Mouse (Mus musculus): Measurements from ENCODE around the gene Cds1. TPM values are rescaled to one million over a fixed set of nuclear protein-coding genes. Genes with fewer than 3 reads are reported as not detected.

Cds1 gene
- total RNA-seq (2021): 1 to 10 TPM; 1.4 to 1.5 TPM
- long read RNA-seq, experiment 1, partial matches to known transcripts: 0 of 2 reads
- long read RNA-seq, experiment 1, other reads (novel, unspliced or antisense): 1 of 2 reads
- long read RNA-seq, experiment 2, partial matches to known transcripts: 0 of 2 reads
- long read RNA-seq, experiment 2, other reads (novel, unspliced or antisense): 2 of 2 reads

GRCm38 (mm10) chr5:101764554-101765347 lies at the start of gene Cds1:
Cds1 (plus strand) TSS chr5:101765130.
- peak; percentile 65 for DNase-seq

DNA sequence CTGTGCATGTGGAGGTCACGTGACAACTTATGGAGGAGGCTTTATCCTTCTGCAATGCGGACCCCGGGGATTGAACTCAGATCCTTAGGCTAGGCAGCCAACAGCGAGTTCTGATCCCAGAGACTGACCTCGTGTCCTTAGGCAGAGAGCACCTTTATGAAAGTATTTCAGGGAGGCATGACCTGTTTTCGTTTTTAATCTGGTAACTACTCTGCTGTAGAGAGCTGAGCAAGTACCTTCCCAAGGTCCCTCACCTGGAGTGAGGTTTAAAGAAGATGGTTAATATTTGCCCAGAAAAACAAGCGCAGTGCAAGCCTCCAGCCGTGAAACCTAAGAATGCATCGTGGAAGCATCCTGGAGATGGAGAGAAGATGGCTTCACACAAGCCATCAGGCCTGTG lies 40.7 kb upstream of the Cds1 start:
- no peak for DNase-seq

GRCm38 (mm10) chr5:101724756-101725155 lies 40.2 kb upstream of the Cds1 start:
- no peak for DNase-seq

- no peak for DNase-seq
These were observed 39.2 kb upstream of the Cds1 start for GRCm38 (mm10) chr5:101725703-101726102.

DNA sequence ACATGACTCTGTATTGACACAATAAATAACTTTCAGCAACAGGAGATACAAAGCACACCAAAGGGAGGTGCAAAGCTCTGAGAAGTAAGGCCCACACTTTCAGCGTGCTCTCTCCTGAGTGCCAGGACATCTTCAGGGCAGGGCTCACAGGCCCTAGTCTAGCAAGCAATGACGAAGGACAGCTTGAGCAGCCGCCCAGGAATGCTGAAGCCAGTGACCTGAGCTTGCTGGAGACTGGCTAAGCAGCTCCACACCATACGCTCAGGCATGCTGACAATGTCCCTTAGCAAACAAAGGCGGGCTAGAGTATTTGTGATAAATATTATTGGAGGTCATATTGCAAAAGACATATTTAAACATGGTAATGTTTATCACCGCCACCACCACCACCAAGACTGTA lies 38.6 kb upstream of the Cds1 start:
- DNase-seq: no peak

GRCm38 (mm10) chr5:101728304-101728905 lies 36.5 kb upstream of the Cds1 start:
- DNase-seq: no peak

DNA sequence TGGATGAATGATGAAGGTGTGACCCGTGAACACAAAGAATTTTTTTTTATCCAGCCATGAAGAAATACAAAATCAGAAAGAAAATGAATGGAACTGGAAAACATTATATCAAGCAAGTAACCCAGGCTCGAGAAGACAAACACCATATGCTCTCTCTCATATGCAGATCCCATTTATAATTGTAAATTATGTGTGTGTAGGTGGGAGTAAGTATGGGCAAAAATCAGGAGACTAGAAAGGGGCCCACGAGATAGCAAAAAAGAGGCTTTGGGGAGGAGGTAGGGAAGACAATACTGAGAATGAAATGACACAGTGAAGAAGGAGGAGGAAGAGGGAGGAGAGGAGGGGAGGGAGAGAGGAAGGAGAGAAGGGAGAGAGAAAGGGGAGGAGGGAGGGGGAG lies 27.6 kb upstream of the Cds1 start:
- DNase-seq: no peak

GRCm38 (mm10) chr5:101740471-101741223 lies 24.3 kb upstream of the Cds1 start:
- DNase-seq: no peak

DNA sequence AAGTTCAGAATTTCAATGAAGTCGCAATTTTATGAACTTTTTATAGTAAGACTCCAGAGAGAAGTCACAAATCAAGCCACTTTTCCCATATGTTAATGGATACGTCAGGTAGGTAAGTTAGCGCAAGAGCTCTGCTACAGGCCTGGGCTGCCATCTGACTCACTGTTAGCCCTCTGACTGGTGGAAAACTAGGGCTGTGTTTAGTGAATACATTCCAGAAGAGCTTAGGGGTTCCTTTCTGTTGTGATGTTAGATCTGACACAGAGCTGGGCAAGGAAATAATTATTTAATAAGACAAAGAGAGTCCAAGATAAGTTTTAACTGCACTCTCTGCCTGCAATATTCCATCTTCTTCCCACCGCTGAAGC lies 23.7 kb upstream of the Cds1 start:
- DNase-seq: no peak

- DNase-seq: no peak
These were observed 22.9 kb upstream of the Cds1 start for GRCm38 (mm10) chr5:101742014-101742413.

DNA sequence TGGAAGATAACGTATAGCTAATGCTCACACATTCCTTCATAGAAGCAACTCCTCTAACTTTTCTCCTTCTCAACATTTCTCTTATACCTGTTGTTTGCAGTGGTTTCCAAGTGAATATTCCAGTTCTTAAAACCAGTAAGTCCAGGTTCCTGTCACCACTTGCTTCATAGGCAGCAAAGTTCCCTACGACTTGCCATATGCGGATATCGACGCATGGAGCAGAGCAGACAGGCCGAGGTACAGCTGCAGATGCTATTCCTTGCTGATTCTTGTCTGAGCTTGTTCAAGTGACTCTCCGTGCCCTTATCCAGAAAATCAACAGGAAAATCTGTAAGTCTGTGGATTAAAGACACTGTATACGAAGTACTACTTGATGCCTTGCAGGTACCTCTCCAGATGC lies 22.5 kb upstream of the Cds1 start:
- no peak for DNase-seq

- DNase-seq: no peak
These were observed 20.0 kb upstream of the Cds1 start for GRCm38 (mm10) chr5:101744886-101745285.

DNA sequence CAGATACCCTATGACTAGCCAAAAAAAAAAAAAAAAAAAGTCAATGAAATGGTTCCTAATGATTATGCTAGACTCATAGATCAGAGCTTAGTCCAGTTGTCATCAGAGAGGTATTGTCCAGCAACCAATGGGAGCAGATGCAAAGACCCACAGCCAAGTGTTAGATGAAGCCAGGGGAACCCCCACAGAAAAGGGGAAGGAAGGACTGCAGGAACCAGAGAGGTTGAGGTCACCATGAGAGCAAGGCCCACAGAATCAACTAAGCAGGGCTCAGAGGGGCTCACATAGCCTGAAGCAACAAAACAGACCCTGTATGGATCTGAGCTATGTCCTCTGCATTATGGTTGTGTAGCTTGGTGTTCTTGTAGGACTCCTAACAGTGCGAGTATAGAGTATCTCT lies 11.2 kb upstream of the Cds1 start:
- DNase-seq: no peak

DNA sequence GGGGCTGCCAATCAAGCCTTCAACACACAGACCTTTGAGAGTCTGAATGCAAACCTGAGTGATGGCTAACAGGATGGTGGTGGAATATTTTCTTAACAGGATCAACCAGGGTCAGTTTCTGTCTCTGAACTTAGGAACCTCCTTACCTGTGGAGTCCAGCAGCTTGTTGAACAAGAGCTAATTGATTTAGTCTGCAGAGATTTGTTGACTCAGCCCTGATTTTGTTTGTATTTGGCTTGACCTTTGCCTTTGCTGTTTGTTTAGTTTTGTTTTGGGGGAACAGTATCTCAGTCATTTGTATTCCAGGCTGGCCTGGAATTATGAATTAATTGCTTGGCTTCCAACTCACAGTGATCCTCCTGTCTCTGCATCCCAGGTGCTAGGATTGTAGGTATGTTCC lies 7.3 kb upstream of the Cds1 start:
- no peak for DNase-seq

DNA sequence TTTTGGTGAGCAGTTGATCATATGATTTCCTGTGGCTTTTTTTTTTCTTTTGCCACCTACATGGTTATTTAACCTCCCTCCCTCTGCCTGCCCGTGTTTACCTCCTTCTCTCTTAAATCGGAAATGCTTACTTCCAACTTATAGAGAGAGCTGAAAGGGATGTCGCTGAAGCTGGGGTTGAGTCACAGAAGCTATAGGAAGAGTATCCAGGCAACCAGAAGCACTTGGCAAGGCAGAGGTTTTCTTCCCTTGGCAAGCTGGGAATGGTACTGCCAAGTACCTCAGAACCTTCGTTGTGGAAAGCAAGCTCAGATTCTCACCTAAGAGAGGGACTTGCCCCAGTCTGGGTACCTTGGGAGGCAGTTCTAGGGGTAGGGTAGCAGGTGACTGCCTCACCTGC lies 3.2 kb upstream of the Cds1 start:
- no peak for DNase-seq

DNA sequence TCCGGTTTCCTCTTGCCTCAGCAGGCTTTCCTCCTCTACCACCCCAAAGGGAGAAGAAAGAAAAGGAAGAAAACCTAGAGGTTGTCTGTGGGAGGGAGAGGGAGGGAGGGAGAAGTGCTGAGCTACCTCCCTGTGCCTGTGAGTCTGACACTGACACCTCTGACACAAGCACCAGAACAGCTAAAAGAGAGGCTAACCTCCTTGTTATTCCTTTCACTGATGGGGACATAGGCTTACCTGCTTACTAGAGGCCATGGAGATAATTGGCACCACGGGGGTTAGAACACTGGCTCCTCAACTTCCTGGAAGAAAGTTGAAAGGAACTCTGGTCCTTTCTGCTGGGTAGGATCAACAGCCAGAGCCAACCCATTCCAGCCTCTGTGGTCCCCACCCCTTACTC lies 1.4 kb upstream of the Cds1 start:
- no peak for DNase-seq

DNA sequence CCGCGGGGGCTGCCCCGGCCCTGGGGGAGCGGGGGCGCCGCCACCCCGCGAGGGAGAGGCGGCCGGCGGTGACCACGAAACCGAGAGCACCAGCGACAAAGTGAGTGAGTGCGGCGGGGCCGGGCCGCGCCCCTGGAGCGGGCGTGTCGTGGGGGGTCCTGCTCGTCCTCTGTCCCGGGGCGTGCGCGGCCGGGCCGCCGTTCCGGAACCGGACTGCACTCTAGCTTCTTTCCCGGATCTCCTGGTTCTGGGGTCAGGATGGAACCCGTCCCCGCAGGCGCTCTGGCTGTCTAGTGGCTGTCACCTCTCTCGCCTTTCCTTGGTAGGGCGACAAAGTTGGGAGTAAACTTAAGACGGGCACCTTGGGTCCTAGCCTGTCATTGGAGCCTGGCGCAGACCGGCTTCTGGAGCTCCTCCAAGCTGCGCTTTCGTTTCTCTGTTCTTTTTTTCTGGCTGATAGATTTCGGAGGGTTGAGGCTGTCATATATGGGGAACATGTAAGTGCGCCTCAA lies 516 bp downstream of the Cds1 start:
- DNase-seq: peak; percentile 31

DNA sequence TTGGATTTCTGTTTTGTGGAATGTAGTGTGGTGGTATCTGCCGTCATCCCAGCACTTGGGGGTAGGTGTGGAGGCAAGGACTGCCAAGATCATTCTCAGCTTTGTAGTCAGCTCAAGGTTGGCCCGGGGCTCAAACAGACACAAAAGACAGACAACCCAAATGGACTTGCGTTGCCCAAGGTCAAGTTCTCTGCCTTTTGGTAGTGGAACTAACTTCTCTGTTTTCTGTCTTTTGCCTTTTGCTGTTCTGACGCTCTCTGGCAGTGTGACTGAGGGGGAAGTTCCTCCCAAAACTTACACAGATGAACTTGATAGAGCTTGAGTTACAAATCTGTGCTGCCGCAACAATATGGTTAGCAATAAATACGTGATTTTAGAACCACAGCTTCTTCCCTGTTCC lies 1.3 kb downstream of the Cds1 start:
- no peak for DNase-seq

GRCm38 (mm10) chr5:101767086-101767485 lies 2.2 kb downstream of the Cds1 start:
- DNase-seq: no peak

DNA sequence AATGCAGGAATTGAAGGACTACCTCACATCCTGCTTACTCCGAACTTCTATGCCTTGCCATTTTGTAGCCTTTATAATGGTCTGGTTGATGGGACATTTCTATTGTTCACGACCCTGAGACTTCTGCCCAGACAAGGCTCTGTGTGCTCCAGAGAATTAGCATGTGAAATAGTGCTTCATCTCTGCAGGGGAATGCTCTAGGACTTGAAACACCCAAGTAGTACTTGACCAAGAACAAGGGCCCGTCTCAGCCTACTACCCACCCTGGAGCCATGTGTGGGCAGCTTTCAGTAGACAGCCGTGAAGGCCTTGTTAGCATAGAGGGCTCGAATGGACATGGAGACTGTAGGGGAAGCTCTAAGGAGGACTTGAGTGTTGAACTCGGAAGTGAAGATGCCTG lies 2.6 kb downstream of the Cds1 start:
- no peak for DNase-seq

- no peak for DNase-seq
These were observed 3.6 kb downstream of the Cds1 start for GRCm38 (mm10) chr5:101768558-101768957.

DNA sequence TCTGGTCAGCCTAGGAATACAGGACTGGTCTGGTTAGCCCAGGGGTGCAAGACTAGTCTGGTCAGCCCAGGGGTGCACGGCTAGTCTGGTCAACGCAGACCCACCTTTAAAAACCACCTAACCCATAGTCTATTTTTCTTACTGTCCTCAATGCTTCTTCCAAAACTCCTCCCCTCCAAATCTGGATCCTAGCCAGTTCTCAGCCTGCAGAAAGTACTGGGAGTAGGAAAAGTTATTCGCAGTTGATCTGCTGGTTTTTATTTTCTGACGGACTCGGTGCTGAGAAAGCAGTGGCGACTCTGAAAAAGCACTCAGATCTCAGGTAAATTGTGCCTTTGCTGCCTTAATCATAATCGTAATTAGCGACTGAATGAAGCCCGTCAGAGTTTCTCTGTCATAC lies 7.7 kb downstream of the Cds1 start:
- no peak for DNase-seq

DNA sequence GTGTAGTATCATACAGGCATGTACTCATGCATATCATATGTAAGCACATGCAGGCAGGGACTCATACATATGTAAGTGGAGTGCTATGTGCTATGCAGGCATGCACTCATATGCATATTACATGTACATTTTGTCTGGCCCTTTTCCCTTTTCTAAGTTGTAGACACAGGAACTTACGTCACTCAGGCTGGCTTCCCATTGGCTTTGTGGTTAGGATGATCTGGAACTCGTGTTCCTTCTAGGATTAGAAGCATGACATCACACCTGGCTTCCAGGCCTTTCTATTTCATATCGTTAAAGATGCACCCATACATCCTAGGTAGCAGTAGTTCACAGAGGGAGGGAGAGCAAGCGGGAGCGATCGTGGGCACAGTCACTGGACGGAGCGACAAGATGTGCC lies 10.3 kb downstream of the Cds1 start:
- DNase-seq: no peak

Data from gastrocnemius, postnatal 10 days (tissue).